Mouse (Mus musculus) lung, adult 18-20 months (tissue): ENCODE data around the gene Lamtor3.
"Not testable (repeated sequence)": the region's sequence is repeated elsewhere in the genome, so short reads cannot be mapped to it uniquely, and the experiment has no call there.

Source experiments
- DNase-seq, 2 experiments: peaks; one replicate each; pipeline ENCODE4 v3.0.0; 2022; ENCODE audit warnings: mixed read lengths in 2 of 2

Lamtor3 gene

GRCm38 (mm10) chr3:137935570-137936525 is 17.5 kb downstream of the Lamtor3 start:
- no peak for DNase-seq

DNA sequence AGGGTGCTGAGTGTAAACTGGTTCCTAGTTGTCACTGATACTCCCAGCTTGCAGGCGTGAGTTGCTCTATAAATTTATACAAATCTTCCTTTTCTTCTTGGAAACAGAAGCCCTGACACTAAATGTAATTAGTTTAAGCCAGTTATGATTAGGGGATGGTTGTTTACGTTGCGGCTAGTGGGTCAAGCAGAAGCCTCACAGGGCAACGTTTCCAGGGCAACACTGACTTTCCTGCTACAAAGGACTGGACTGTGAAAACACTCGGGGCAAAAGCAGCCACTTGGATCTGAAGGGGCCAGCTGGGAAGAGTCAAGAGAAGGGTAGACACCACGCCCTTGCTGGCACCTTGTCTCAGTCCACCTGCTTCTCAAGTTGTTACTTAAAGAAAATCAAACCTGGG is 18.2 kb downstream of the Lamtor3 start:
- no peak for DNase-seq

DNA sequence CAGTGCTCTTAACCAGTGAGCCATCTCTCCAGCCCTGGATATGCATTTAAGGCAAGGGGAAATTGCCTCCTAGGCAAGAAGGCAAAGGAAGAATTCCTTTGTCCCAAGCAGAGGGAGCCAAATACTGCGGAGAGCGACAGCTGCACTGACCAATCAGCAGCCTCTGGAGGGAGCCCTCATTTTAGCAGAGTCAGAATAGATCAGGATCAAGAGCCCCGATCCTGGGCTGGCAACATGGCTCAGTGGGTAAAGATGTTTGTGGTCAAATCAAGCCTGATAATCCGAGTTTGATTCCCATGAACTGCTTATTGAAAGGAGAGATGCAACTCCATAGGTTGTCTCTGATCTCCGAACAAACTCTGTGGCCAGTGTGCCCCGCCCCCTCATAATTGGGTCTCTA is 20.3 kb downstream of the Lamtor3 start:
- peak; percentile 59 to 62 for DNase-seq

GRCm38 (mm10) chr3:137940757-137941156 is 22.5 kb downstream of the Lamtor3 start:
- no peak for DNase-seq

- no peak for DNase-seq
Measured at GRCm38 (mm10) chr3:137941555-137941954, 23.2 kb downstream of the Lamtor3 start.

- DNase-seq = no peak
Measured at GRCm38 (mm10) chr3:137942098-137942622, 23.9 kb downstream of the Lamtor3 start.

- DNase-seq = no peak
Measured at GRCm38 (mm10) chr3:137943737-137944154, 25.4 kb downstream of the Lamtor3 start.

GRCm38 (mm10) chr3:137946827-137947226 is 28.5 kb downstream of the Lamtor3 start:
- DNase-seq = no peak

GRCm38 (mm10) chr3:137947525-137947924 is 29.2 kb downstream of the Lamtor3 start:
- DNase-seq = no peak

GRCm38 (mm10) chr3:137950191-137950885 is 32.0 kb downstream of the Lamtor3 start:
- no peak for DNase-seq

DNA sequence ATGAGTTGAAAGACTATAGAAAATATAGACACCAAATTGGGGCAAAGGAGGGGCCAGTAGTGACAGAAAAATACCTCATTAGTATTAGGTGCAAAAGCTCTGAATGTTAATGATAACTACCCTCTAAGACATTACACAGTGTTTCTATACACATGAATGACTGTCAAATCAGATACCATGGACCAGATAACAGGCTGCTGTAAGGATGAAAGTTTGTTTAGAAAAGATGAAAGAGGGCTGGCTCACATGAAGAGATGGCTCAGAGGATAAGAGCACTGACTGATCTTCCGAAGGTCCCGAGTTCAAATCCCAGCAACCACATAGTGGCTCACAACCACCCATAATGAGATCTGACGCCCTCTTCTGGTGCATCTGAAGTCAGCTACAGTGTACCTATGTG is 33.0 kb downstream of the Lamtor3 start:
- DNase-seq = not testable (repeated sequence)

- DNase-seq = no peak
Measured at GRCm38 (mm10) chr3:137951819-137952218, 33.5 kb downstream of the Lamtor3 start.

- DNase-seq = peak; percentile 53 to 54
Measured at GRCm38 (mm10) chr3:137952225-137952913, 34.1 kb downstream of the Lamtor3 start.

DNA sequence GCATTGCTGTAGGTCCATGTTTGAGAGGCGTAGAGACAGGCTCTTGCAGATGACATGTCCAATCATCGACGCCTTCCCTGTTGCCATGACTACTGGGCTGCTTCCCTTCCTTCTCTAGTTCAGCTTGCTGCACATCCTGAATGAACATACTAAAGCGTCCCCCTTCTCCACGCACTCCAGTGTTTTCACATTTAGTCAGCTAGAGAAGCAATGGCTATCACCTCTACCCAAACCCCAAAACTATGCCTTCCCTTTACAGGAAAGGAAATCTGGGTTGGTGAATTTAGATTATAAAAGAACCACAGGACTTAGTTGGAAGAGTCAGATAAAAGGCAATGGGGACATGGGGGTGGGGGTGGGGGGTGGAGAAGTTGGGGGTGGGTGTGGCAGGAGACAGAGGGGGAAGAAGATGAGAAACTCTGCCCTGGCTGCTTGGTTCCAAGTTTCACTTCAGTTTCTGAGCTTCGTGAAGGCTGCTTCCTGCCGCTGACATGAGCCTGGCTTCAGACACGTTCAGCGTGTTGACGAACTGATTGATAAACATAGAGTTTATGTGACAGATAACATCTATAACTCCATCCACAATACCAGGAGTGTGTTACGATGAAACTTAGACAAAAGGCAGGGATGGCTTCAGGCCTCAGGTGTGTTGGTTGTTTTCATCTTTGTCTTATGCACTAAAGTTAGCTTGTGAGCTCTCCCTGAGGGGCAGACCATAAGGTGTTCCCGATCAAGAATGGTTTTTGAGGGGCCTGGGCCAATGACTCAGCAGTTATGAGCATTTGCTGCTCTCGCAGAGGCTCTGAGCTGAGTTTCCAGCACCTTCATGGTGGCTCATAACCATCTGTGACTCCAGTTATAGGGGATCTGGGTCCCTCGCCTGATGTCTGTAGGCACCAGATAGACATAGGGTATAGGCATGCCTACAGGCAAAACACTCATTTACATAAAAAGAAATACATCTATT is 34.9 kb downstream of the Lamtor3 start:
- DNase-seq = peak; percentile 46 to 48

GRCm38 (mm10) chr3:137954256-137954916 is 36.1 kb downstream of the Lamtor3 start:
- no peak for DNase-seq

GRCm38 (mm10) chr3:137955560-137956081 is 37.3 kb downstream of the Lamtor3 start:
- no peak for DNase-seq

DNA sequence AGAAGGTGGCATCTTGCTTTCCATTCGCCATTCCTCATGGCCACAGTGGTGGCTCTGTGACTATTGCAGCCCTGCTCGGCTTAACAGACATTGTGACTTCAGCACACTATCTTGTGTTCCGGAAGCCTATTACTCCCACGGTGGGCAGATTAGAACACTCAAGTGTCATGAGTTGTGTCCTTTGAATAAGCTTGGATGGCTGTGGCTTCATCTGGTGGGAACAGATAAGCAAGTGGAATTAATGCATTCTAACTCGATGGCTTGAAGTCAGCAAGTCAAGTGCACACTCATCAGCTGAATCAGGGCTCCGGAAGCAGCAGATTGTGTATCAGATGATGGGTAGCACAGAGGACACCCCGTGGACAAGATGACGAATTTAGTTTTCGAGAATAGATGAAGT is 39.6 kb downstream of the Lamtor3 start:
- DNase-seq = no peak

GRCm38 (mm10) chr3:137958352-137958751 is 40.0 kb downstream of the Lamtor3 start:
- DNase-seq = no peak

DNA sequence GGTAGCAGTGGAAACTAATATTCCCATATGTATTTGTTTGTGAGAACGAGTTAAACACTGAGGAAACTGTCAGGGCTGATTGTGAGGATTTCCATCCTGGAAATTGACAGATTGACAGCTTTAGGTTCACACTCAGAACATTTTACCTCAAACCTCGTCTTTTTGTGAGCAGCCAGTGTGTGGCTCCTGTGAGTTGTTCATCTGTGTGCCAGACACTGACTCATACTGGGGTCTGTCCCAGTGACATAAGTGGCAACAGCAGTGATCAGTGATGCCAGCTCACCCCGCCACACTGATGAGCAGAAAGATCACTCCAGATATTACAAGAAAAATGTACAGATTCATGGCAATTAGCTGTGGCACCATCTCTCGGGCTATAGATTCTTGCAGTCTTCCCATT is 41.1 kb downstream of the Lamtor3 start:
- no peak for DNase-seq

- DNase-seq = peak; percentile 52 to 54
Measured at GRCm38 (mm10) chr3:137961736-137962385, 43.6 kb downstream of the Lamtor3 start.
